Mouse (Mus musculus): ENCODE data around the gene Fgd5. TPM values are rescaled to one million over a fixed set of nuclear protein-coding genes. Genes with fewer than 3 reads are reported as not detected.

The Fgd5 gene
- polyA plus RNA-seq, 1 experiment from 2014 or later, result 8.1 TPM

- H3K4me3 ChIP-seq (replicated peaks; ENCODE audit: low read length), result no peak overlapping the region
- ATAC-seq (ENCODE audit: insufficient read depth, low FRiP score), result peak; percentile 77
- H3K4me1 ChIP-seq (ENCODE audit: control insufficient read depth, insufficient read depth, low read length), result no peaks in the 10 kb centered on the region
- no peak overlapping the region for H3K9ac ChIP-seq (ENCODE audit: low read length)
- no peaks in the 10 kb centered on the region for H3K9me3 ChIP-seq (replicated peaks; ENCODE audit: control insufficient read depth, low read length)
- no peak overlapping the region for H3K27ac ChIP-seq (ENCODE audit: low read length)
- no peaks in the 10 kb centered on the region for H3K36me3 ChIP-seq (ENCODE audit: control insufficient read depth, insufficient read depth, low read length)
- H3K4me2 ChIP-seq (ENCODE audit: low read depth, low read length), result no peak overlapping the region
- peaks cover 5% of the 10 kb centered on the region; the same call in 1 of the 2 replicates for H3K27me3 ChIP-seq (ENCODE audit: control insufficient read depth, insufficient read depth, low read length)
- 40% methylated on average over 9 of the region's 9 CpGs for WGBS
Measured at GRCm38 (mm10) chr6:91972201-91972646, 6.5 kb upstream of the Fgd5 start.

GRCm38 (mm10) chr6:91973972-91974371 is 4.7 kb upstream of the Fgd5 start:
- no peak overlapping the region for H3K4me3 ChIP-seq (replicated peaks; ENCODE audit: low read length)
- H3K27ac ChIP-seq (ENCODE audit: low read length), result no peak overlapping the region
- no peak for ATAC-seq (ENCODE audit: insufficient read depth, low FRiP score)
- no peaks in the 10 kb centered on the region for H3K9me3 ChIP-seq (replicated peaks; ENCODE audit: control insufficient read depth, low read length)
- no peaks in the 10 kb centered on the region for H3K36me3 ChIP-seq (ENCODE audit: control insufficient read depth, insufficient read depth, low read length)
- no peak overlapping the region for H3K9ac ChIP-seq (ENCODE audit: low read length)
- H3K27me3 ChIP-seq (ENCODE audit: control insufficient read depth, insufficient read depth, low read length), result peaks cover 14% of the 10 kb centered on the region; the same call in 1 of the 2 replicates
- H3K4me2 ChIP-seq (ENCODE audit: low read depth, low read length), result no peak overlapping the region
- WGBS, result 66% methylated on average over 6 of the region's 6 CpGs
- no peaks in the 10 kb centered on the region for H3K4me1 ChIP-seq (ENCODE audit: control insufficient read depth, insufficient read depth, low read length)

- ATAC-seq (ENCODE audit: insufficient read depth, low FRiP score), result no peak; the same call in 1 of the 2 replicates
- H3K36me3 ChIP-seq (ENCODE audit: control insufficient read depth, insufficient read depth, low read length), result no peaks in the 10 kb centered on the region
- 14% methylated on average over 23 of the region's 23 CpGs for WGBS
- no peaks in the 10 kb centered on the region for H3K9me3 ChIP-seq (replicated peaks; ENCODE audit: control insufficient read depth, low read length)
- H3K4me3 ChIP-seq (replicated peaks; ENCODE audit: low read length), result peak overlapping the region; percentile 57
- no peak overlapping the region for H3K27ac ChIP-seq (ENCODE audit: low read length)
- peaks cover 14% of the 10 kb centered on the region for H3K27me3 ChIP-seq (ENCODE audit: control insufficient read depth, insufficient read depth, low read length)
- H3K4me2 ChIP-seq (ENCODE audit: low read depth, low read length), result peak overlapping the region; percentile 89
- H3K4me1 ChIP-seq (ENCODE audit: control insufficient read depth, insufficient read depth, low read length), result no peaks in the 10 kb centered on the region
- peak overlapping the region; percentile 71 for H3K9ac ChIP-seq (ENCODE audit: low read length)
Measured at GRCm38 (mm10) chr6:91979301-91979996, 771 bp downstream of the Fgd5 start.

- H3K9me3 ChIP-seq (replicated peaks; ENCODE audit: control insufficient read depth, low read length), result no peaks in the 10 kb centered on the region
- 72% methylated on average over 3 of the region's 3 CpGs for WGBS
- 0 out of 2 replicates have a peak overlapping the region, but pooled peaks have one; percentile 9 for H3K9ac ChIP-seq (ENCODE audit: low read length)
- ATAC-seq (ENCODE audit: insufficient read depth, low FRiP score), result no peak
- no peaks in the 10 kb centered on the region for H3K4me1 ChIP-seq (ENCODE audit: control insufficient read depth, insufficient read depth, low read length)
- H3K27ac ChIP-seq (ENCODE audit: low read length), result no peak overlapping the region
- no peak overlapping the region for H3K4me2 ChIP-seq (ENCODE audit: low read depth, low read length)
- peak overlapping the region; percentile 57 for H3K4me3 ChIP-seq (replicated peaks; ENCODE audit: low read length)
- peaks cover 14% of the 10 kb centered on the region for H3K27me3 ChIP-seq (ENCODE audit: control insufficient read depth, insufficient read depth, low read length)
- no peaks in the 10 kb centered on the region for H3K36me3 ChIP-seq (ENCODE audit: control insufficient read depth, insufficient read depth, low read length)
Measured at GRCm38 (mm10) chr6:91980011-91980410, 1.3 kb downstream of the Fgd5 start.

- Histone ChIP-seq H3K4me1 (ENCODE audit: control insufficient read depth, insufficient read depth, low read length) (no peaks in the 10 kb centered on the region), H3K27ac (ENCODE audit: low read length) (no peak overlapping the region), H3K36me3 (ENCODE audit: control insufficient read depth, insufficient read depth, low read length) (no peaks in the 10 kb centered on the region), H3K9ac (ENCODE audit: low read length) (no peak overlapping the region), H3K9me3 (replicated peaks; ENCODE audit: control insufficient read depth, low read length) (no peaks in the 10 kb centered on the region), H3K4me3 (replicated peaks; ENCODE audit: low read length) (no peak overlapping the region), H3K4me2 (ENCODE audit: low read depth, low read length) (no peak overlapping the region), H3K27me3 (ENCODE audit: control insufficient read depth, insufficient read depth, low read length) (no peaks in the 10 kb centered on the region)
- WGBS, result 82% methylated on average over 8 of the region's 8 CpGs
- ATAC-seq (ENCODE audit: insufficient read depth, low FRiP score), result no peak
Measured at GRCm38 (mm10) chr6:91990101-91990500, 11.4 kb downstream of the Fgd5 start.

GRCm38 (mm10) chr6:91992823-91993222 is 14.1 kb downstream of the Fgd5 start:
- Histone ChIP-seq H3K4me2 (ENCODE audit: low read depth, low read length) (no peak overlapping the region), H3K9me3 (replicated peaks; ENCODE audit: control insufficient read depth, low read length) (no peaks in the 10 kb centered on the region), H3K36me3 (ENCODE audit: control insufficient read depth, insufficient read depth, low read length) (no peaks in the 10 kb centered on the region), H3K4me3 (replicated peaks; ENCODE audit: low read length) (no peak overlapping the region), H3K27me3 (ENCODE audit: control insufficient read depth, insufficient read depth, low read length) (no peaks in the 10 kb centered on the region), H3K4me1 (ENCODE audit: control insufficient read depth, insufficient read depth, low read length) (no peaks in the 10 kb centered on the region), H3K27ac (ENCODE audit: low read length) (no peak overlapping the region), H3K9ac (ENCODE audit: low read length) (no peak overlapping the region)
- 58% methylated on average over 2 of the region's 2 CpGs for WGBS
- no peak for ATAC-seq (ENCODE audit: insufficient read depth, low FRiP score)

- Histone ChIP-seq H3K9me3 (replicated peaks; ENCODE audit: control insufficient read depth, low read length) (no peaks in the 10 kb centered on the region), H3K27ac (ENCODE audit: low read length) (no peak overlapping the region), H3K36me3 (ENCODE audit: control insufficient read depth, insufficient read depth, low read length) (no peaks in the 10 kb centered on the region), H3K4me1 (ENCODE audit: control insufficient read depth, insufficient read depth, low read length) (no peaks in the 10 kb centered on the region), H3K4me3 (replicated peaks; ENCODE audit: low read length) (no peak overlapping the region), H3K4me2 (ENCODE audit: low read depth, low read length) (no peak overlapping the region), H3K27me3 (ENCODE audit: control insufficient read depth, insufficient read depth, low read length) (no peaks in the 10 kb centered on the region), H3K9ac (ENCODE audit: low read length) (no peak overlapping the region)
- ATAC-seq (ENCODE audit: insufficient read depth, low FRiP score), result no peak
- WGBS, result 70% methylated on average over 8 of the region's 8 CpGs
Measured at GRCm38 (mm10) chr6:91993795-91994505, 15.3 kb downstream of the Fgd5 start.

GRCm38 (mm10) chr6:91996072-91996471 is 17.4 kb downstream of the Fgd5 start:
- Histone ChIP-seq H3K9ac (ENCODE audit: low read length) (no peak overlapping the region), H3K27me3 (ENCODE audit: control insufficient read depth, insufficient read depth, low read length) (no peaks in the 10 kb centered on the region), H3K27ac (ENCODE audit: low read length) (no peak overlapping the region), H3K9me3 (replicated peaks; ENCODE audit: control insufficient read depth, low read length) (no peaks in the 10 kb centered on the region), H3K4me1 (ENCODE audit: control insufficient read depth, insufficient read depth, low read length) (no peaks in the 10 kb centered on the region), H3K36me3 (ENCODE audit: control insufficient read depth, insufficient read depth, low read length) (no peaks in the 10 kb centered on the region), H3K4me3 (replicated peaks; ENCODE audit: low read length) (no peak overlapping the region), H3K4me2 (ENCODE audit: low read depth, low read length) (no peak overlapping the region)
- 82% methylated on average over 8 of the region's 8 CpGs for WGBS
- ATAC-seq (ENCODE audit: insufficient read depth, low FRiP score), result no peak

- Histone ChIP-seq H3K4me2 (ENCODE audit: low read depth, low read length) (no peak overlapping the region), H3K9me3 (replicated peaks; ENCODE audit: control insufficient read depth, low read length) (no peaks in the 10 kb centered on the region), H3K27ac (ENCODE audit: low read length) (no peak overlapping the region), H3K36me3 (ENCODE audit: control insufficient read depth, insufficient read depth, low read length) (no peaks in the 10 kb centered on the region), H3K4me1 (ENCODE audit: control insufficient read depth, insufficient read depth, low read length) (no peaks in the 10 kb centered on the region), H3K4me3 (replicated peaks; ENCODE audit: low read length) (no peak overlapping the region), H3K27me3 (ENCODE audit: control insufficient read depth, insufficient read depth, low read length) (no peaks in the 10 kb centered on the region), H3K9ac (ENCODE audit: low read length) (no peak overlapping the region)
- no peak for ATAC-seq (ENCODE audit: insufficient read depth, low FRiP score)
- 89% methylated on average over 1 of the region's 1 CpGs for WGBS
Measured at GRCm38 (mm10) chr6:92002558-92003285, 24.0 kb downstream of the Fgd5 start.

All from stomach, embryonic 16.5 days (tissue).